Mouse (Mus musculus): ENCODE data around the gene Prdm1. TPM values are rescaled to one million over a fixed set of nuclear protein-coding genes. Genes with fewer than 3 reads are reported as not detected.

Gene Prdm1
- polyA plus RNA-seq, 1 experiment: 0.90 TPM

DNA sequence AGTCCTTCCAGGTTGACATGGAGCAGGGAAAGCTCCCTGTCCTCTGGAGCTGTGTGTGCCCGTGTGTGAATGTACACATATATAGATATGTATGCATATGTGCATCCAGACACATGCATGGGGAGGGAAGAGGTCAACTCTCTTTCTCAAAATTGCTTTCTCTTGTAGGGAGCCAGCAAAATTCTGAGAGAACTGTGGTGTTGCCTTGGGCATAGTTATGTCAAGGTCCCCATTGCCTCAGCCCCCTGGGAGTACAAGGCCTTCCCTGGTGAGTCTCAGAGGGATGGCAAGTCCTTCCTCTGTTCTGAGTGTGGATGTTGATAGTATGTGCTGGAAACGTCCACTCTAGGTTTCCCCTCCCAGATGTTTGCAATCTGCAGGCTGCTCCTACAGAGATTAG lies 109.4 kb downstream of the Prdm1 start:
- TF ChIP-seq POLR2A (IDR thresholded peaks at IDR 0.05; ENCODE audit: borderline replicate concordance, control insufficient read depth, low read depth, low read length) (no peak), CTCF (IDR thresholded peaks at IDR 0.05; ENCODE audit: control insufficient read depth, insufficient read depth, low read length) (no peak)
- WGBS: 67% methylated on average over 2 of the region's 2 CpGs

DNA sequence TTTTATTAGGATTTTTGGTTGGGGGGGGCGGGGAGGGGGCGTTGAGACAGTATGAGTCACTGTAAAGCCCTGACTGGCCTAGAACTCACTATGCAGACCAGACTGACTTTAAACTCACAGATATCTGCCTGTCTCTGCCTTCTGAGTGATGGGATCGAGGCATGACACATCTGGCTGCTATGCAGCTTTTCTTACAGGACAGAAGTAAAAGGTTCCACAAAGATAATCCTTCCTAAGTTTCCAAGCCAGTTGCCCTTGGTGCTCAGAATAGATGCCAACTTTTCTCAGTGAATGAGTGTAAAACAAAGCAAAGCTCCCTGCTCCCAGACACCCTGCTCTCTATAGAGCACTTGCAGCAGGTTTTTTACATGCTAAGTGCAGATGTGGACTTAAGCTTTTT lies 112.7 kb downstream of the Prdm1 start:
- H3K4me1 ChIP-seq (ENCODE audit: control insufficient read depth, insufficient read depth, low read length): no peaks in the 10 kb centered on the region
- WGBS: 86% methylated on average over 3 of the region's 3 CpGs

More for the DNA sequence above, 109.4 kb downstream of the Prdm1 start:
- no peak overlapping the region for H3K27ac ChIP-seq (ENCODE audit: control insufficient read depth, insufficient read depth, low read depth, low read length, poor library complexity)
- H3K4me1 ChIP-seq (ENCODE audit: control insufficient read depth, insufficient read depth, low read length): no peaks in the 10 kb centered on the region
- H3K4me3 ChIP-seq (replicated peaks; ENCODE audit: control insufficient read depth, low read depth, low read length): no peak overlapping the region

DNA sequence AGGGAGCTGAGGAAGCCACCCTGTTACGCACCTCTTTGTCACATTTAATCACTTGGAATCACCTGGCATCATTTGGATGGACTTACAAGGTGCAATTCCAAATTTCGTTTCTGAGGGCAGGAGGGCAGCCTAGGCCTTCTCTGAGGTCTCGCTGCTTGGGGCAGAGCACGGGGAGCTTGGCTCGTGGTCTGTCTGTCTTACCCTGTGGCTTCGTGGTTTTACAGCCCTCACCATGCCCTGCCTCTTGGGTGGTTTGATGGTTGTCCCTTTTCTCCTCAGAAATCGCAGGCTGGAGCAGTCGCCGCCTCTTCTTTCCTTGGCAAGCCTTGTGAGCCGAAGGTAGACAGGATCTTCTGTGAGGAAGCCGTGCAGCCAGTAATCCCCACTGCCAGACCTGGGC lies 118.3 kb downstream of the Prdm1 start:
- TF ChIP-seq POLR2A (IDR thresholded peaks at IDR 0.05; ENCODE audit: borderline replicate concordance, control insufficient read depth, low read depth, low read length) (no peak), CTCF (IDR thresholded peaks at IDR 0.05; ENCODE audit: control insufficient read depth, insufficient read depth, low read length) (no peak)

More for the DNA sequence above, 112.7 kb downstream of the Prdm1 start:
- TF ChIP-seq CTCF (IDR thresholded peaks at IDR 0.05; ENCODE audit: control insufficient read depth, insufficient read depth, low read length) (no peak), POLR2A (IDR thresholded peaks at IDR 0.05; ENCODE audit: borderline replicate concordance, control insufficient read depth, low read depth, low read length) (no peak)
- Histone ChIP-seq H3K4me3 (replicated peaks; ENCODE audit: control insufficient read depth, low read depth, low read length) (no peak overlapping the region), H3K27ac (ENCODE audit: control insufficient read depth, insufficient read depth, low read depth, low read length, poor library complexity) (no peak overlapping the region)

DNA sequence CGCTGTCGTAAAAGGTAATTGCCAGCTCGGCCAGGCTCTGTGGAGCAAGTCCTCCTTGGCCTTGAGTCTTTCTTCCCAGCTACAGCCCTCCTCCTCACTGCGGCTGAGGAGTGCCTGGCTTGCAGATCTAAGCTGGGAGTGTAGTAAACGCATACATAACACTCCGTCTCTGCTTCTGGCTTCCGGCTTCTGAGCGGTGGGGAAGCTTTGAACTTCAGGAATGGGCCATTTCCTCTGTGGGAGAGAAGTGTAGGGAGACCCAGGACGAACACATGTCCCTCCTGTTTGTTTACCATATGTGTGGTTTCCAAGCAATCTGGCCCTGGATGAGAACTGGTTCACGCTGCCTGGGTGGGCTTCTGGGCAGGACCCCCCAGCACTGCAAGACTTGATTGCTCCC lies 119.2 kb downstream of the Prdm1 start:
- H3K4me1 ChIP-seq (ENCODE audit: control insufficient read depth, insufficient read depth, low read length): no peaks in the 10 kb centered on the region
- 85% methylated on average over 10 of the region's 10 CpGs for WGBS
- no peak overlapping the region for H3K27ac ChIP-seq (ENCODE audit: control insufficient read depth, insufficient read depth, low read depth, low read length, poor library complexity)
- no peak overlapping the region for H3K4me3 ChIP-seq (replicated peaks; ENCODE audit: control insufficient read depth, low read depth, low read length)
- TF ChIP-seq CTCF (IDR thresholded peaks at IDR 0.05; ENCODE audit: control insufficient read depth, insufficient read depth, low read length) (no peak), POLR2A (IDR thresholded peaks at IDR 0.05; ENCODE audit: borderline replicate concordance, control insufficient read depth, low read depth, low read length) (no peak)

More for the DNA sequence above, 118.3 kb downstream of the Prdm1 start:
- no peak overlapping the region for H3K27ac ChIP-seq (ENCODE audit: control insufficient read depth, insufficient read depth, low read depth, low read length, poor library complexity)
- WGBS: 32% methylated on average over 11 of the region's 11 CpGs
- H3K4me1 ChIP-seq (ENCODE audit: control insufficient read depth, insufficient read depth, low read length): no peaks in the 10 kb centered on the region
- H3K4me3 ChIP-seq (replicated peaks; ENCODE audit: control insufficient read depth, low read depth, low read length): no peak overlapping the region

DNA sequence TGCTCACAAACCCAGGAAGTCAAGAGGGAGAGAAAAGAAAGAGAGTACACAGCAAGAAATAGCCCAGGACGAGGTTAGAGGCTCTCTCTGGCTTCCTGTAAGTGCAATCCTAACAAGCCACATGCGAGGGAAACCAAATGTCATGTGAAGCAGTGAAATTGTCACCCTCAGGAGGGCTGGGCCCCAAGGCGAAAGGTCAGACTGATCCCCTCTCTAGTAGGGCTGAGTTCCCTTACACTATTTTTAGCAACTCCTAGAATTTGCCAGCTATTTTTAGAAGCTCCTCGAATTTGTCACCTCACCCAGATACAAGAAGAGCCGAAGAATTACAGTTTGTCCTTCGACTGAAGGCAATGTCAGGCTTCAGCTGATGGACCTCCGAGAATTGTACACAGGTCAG lies 124.9 kb downstream of the Prdm1 start:
- 38% methylated on average over 7 of the region's 7 CpGs for WGBS
- no peak for TF ChIP-seq CTCF (IDR thresholded peaks at IDR 0.05; ENCODE audit: control insufficient read depth, insufficient read depth, low read length)
- TF ChIP-seq POLR2A (IDR thresholded peaks at IDR 0.05; ENCODE audit: borderline replicate concordance, control insufficient read depth, low read depth, low read length): no peak
- no peak overlapping the region for H3K27ac ChIP-seq (ENCODE audit: control insufficient read depth, insufficient read depth, low read depth, low read length, poor library complexity)

DNA sequence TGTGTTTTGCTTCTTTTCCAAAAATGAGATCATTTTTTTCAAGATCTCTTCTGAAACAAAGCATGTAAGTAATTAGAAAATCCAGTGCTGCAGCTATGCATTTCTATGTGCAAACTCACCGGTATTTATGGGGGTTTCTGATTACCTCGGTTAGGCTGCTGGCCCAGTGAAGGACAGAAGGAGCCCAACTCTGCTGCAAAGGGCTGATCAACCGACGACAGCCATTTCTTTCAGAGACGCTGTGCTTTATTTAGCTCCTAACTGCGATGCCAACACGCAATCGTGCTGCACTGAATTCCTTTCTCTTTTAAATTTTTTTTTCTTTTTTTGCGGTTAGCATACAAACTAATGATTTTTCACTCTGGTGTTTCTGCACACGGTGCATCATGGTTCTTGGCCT lies 126.7 kb downstream of the Prdm1 start:
- Histone ChIP-seq H3K4me1 (ENCODE audit: control insufficient read depth, insufficient read depth, low read length) (no peaks in the 10 kb centered on the region; the same call in 1 of the 2 replicates), H3K27ac (ENCODE audit: control insufficient read depth, insufficient read depth, low read depth, low read length, poor library complexity) (no peak overlapping the region), H3K4me3 (replicated peaks; ENCODE audit: control insufficient read depth, low read depth, low read length) (no peak overlapping the region)
- TF ChIP-seq CTCF (IDR thresholded peaks at IDR 0.05; ENCODE audit: control insufficient read depth, insufficient read depth, low read length): no peak
- TF ChIP-seq POLR2A (IDR thresholded peaks at IDR 0.05; ENCODE audit: borderline replicate concordance, control insufficient read depth, low read depth, low read length): no peak
- 86% methylated on average over 10 of the region's 10 CpGs for WGBS

More for the DNA sequence above, 124.9 kb downstream of the Prdm1 start:
- no peak overlapping the region for H3K4me3 ChIP-seq (replicated peaks; ENCODE audit: control insufficient read depth, low read depth, low read length)
- no peaks in the 10 kb centered on the region; the same call in 1 of the 2 replicates for H3K4me1 ChIP-seq (ENCODE audit: control insufficient read depth, insufficient read depth, low read length)

DNA sequence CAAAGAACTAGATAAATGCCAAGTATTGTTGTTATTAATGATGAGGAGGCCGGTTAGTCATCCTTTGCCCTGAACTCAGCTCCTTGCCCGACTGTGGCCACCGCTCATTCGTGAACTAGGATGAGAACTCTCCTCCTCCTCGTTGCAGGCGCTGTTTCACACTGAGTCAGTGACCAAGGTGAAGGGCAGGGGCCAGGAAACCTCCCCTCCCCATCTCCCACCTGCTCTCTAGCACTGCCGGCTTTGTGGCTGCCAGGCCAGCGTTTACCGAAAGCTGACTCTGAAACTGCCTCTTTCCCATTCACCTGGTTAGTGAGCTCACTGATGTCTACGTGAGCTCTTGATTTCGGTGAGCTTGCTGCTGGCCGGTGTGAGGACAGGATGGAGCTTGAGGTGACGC lies 127.7 kb downstream of the Prdm1 start:
- no peak for TF ChIP-seq POLR2A (IDR thresholded peaks at IDR 0.05; ENCODE audit: borderline replicate concordance, control insufficient read depth, low read depth, low read length)
- TF ChIP-seq CTCF (IDR thresholded peaks at IDR 0.05; ENCODE audit: control insufficient read depth, insufficient read depth, low read length): no peak
- Histone ChIP-seq H3K27ac (ENCODE audit: control insufficient read depth, insufficient read depth, low read depth, low read length, poor library complexity) (no peak overlapping the region), H3K4me3 (replicated peaks; ENCODE audit: control insufficient read depth, low read depth, low read length) (no peak overlapping the region), H3K4me1 (ENCODE audit: control insufficient read depth, insufficient read depth, low read length) (no peaks in the 10 kb centered on the region; the same call in 1 of the 2 replicates)
- WGBS: 86% methylated on average over 13 of the region's 13 CpGs

DNA sequence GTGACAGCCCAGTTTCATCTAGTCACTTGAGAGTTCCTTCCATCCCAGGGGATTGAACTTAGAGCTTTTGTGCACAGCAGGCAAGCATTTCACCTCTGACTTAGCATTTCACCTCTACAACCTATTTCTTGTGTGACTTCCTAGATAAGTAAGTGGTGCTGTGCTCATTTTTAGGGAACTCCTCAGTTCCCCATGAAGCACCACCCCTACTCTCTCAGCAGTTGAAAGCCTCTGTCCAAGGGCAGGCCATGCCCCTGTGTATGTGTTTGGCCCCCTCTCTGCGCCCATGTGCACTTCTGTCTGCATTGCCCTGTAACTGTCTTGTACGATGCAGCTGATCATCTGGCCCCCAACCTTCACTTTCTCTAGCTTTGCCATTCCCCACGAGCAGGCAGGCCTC lies 128.2 kb downstream of the Prdm1 start:
- H3K27ac ChIP-seq (ENCODE audit: control insufficient read depth, insufficient read depth, low read depth, low read length, poor library complexity): no peak overlapping the region
- no peak for TF ChIP-seq CTCF (IDR thresholded peaks at IDR 0.05; ENCODE audit: control insufficient read depth, insufficient read depth, low read length)
- TF ChIP-seq POLR2A (IDR thresholded peaks at IDR 0.05; ENCODE audit: borderline replicate concordance, control insufficient read depth, low read depth, low read length): no peak
- H3K4me1 ChIP-seq (ENCODE audit: control insufficient read depth, insufficient read depth, low read length): no peaks in the 10 kb centered on the region; the same call in 1 of the 2 replicates
- no peak overlapping the region for H3K4me3 ChIP-seq (replicated peaks; ENCODE audit: control insufficient read depth, low read depth, low read length)
- 54% methylated on average over 3 of the region's 3 CpGs for WGBS

DNA sequence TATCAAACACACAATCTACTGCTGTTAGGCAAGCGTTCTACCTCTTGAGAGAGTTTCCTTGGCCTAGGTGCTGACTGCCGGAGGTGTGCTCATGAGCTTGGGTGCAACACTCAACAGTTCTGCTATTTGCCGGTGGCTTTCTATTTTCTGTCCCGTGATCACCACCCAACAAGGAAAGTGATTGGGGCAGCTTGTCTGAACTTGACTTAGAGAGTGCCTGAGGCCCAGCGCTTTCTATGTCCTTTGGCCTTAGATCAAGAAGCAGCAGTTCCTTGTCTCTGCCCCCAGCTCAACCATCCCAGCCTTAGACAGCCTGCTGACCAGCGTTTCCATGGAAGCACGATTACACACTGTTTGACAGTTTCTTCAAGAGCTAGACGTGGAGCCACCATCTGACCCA lies 135.4 kb downstream of the Prdm1 start:
- 84% methylated on average over 8 of the region's 8 CpGs for WGBS
- Histone ChIP-seq H3K4me3 (replicated peaks; ENCODE audit: control insufficient read depth, low read depth, low read length) (no peak overlapping the region), H3K27ac (ENCODE audit: control insufficient read depth, insufficient read depth, low read depth, low read length, poor library complexity) (no peak overlapping the region), H3K4me1 (ENCODE audit: control insufficient read depth, insufficient read depth, low read length) (no peaks in the 10 kb centered on the region)
- TF ChIP-seq CTCF (IDR thresholded peaks at IDR 0.05; ENCODE audit: control insufficient read depth, insufficient read depth, low read length) (no peak), POLR2A (IDR thresholded peaks at IDR 0.05; ENCODE audit: borderline replicate concordance, control insufficient read depth, low read depth, low read length) (no peak)
